Mouse (Mus musculus) lung, postnatal 0 days (tissue): ENCODE results near the gene Sptb.

Experiments
- CTCF ChIP-seq: IDR thresholded peaks from 2 replicates; pipeline ENCODE4 v1.5.1; 2016; ENCODE audit warnings: antibody characterized with exemption, mild to moderate bottlenecking
- EP300 ChIP-seq: IDR thresholded peaks from 2 replicates; pipeline ENCODE4 v1.6.1; 2016; ENCODE audit warnings: antibody characterized with exemption, mild to moderate bottlenecking, control low read depth

DNA sequence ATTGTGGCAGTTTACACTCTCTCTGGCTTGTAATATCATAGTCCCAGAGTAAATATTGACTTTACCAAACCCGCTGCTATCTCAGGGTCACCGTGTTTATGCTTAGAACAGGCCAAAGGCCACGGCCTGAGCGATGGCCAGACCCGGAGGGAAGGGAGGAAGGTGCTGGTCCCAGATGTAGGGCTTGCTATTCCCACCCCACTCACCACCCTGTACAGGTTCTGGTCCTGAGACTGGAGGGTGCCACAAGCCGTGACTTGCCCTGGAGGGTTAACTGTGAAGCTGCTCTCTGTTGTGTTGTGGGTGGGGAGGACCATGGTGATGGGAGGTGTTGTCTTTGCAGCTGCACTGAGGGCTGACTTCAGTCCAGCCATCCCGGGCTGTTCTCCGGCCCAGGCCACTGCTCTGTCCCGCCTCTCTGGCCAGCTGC, 174.9 kb downstream of the Sptb start:
- TF ChIP-seq EP300, result no peak
- TF ChIP-seq CTCF, result no peak
